Mouse (Mus musculus) kidney, adult 2 months (tissue): Measurements from ENCODE around the gene Ctsm. TPM values are rescaled to one million over a fixed set of nuclear protein-coding genes. Genes with fewer than 3 reads are reported as not detected.
"Not testable (repeated sequence)": the region's sequence is repeated elsewhere in the genome, so short reads cannot be mapped to it uniquely, and the experiment has no call there.

ENCODE experiments used
- DNase-seq: peaks from one replicate; pipeline ENCODE4 v3.0.0; 2021
- H3K27ac ChIP-seq: fragments of 200-500 bp; 2 replicates; pipeline ENCODE4 v1.5.1; 2012; ENCODE audit warnings: low read depth, low read length, control low read depth, inconsistent platforms; ENCODE audit not compliant: insufficient read depth
- H3K27me3 ChIP-seq: fragments of 200-500 bp; replicated peaks from 2 replicates; pipeline ENCODE4 v1.6.1; 2012; ENCODE audit warnings: mild to moderate bottlenecking, moderate library complexity, low read length, inconsistent platforms; ENCODE audit not compliant: control insufficient read depth, insufficient read depth
- H3K36me3 ChIP-seq: fragments of 200-500 bp; 2 replicates; pipeline ENCODE4 v1.6.1; 2012; ENCODE audit warnings: mild to moderate bottlenecking, moderate library complexity, low read length, inconsistent platforms; ENCODE audit not compliant: control insufficient read depth, insufficient read depth
- H3K4me1 ChIP-seq: fragments of 200-500 bp; 2 replicates; pipeline ENCODE4 v1.6.1; 2011; ENCODE audit warnings: low read length; ENCODE audit not compliant: control insufficient read depth, insufficient read depth
- H3K4me3 ChIP-seq: fragments of 200-500 bp; 2 replicates; pipeline ENCODE4 v1.5.1; 2011; ENCODE audit warnings: mild to moderate bottlenecking, low read depth, low read length, control low read depth; ENCODE audit not compliant: insufficient read depth
- CTCF ChIP-seq: fragments of 200-500 bp; conservative IDR thresholded peaks from 2 replicates; pipeline ENCODE4 v1.5.1; 2011; ENCODE audit warnings: low read depth, mild to moderate bottlenecking, control low read depth, low read length, moderate library complexity, mixed read lengths; ENCODE audit not compliant: insufficient read depth, insufficient read length
- POLR2A ChIP-seq: fragments of 200-500 bp; IDR thresholded peaks from one replicate; pipeline ENCODE4 v1.6.1; 2011; ENCODE audit warnings: low read depth, low read length, control low read depth
- WGBS: fragments of 180-500 bp; shearing (Covaris S2); methylation state at CpG from one replicate; pipeline ENCODE4 v1.1.7; 2018; 5-methylcytosine and 5-hydroxymethylcytosine counted together
- polyA plus RNA-seq: library from polyadenylated mRNA; depleted of rRNA; stranded (reverse); fragments of >200 nt; gene quantifications from 2 replicates; pipeline ENCODE4 v1.2.3, GENCODE M21; 2012; rRNA removed

The Ctsm gene
- not detected in 2 replicates for polyA plus RNA-seq

- peak; percentile 58 for DNase-seq
- Histone ChIP-seq H3K4me1 (no peaks in the 10 kb centered on the region), H3K27ac (no peak within 1 kb of the TSS), H3K36me3 (no peaks in the 10 kb centered on the region), H3K4me3 (no peak within 1 kb of the TSS), H3K27me3 (no peaks in the 10 kb centered on the region)
- TF ChIP-seq CTCF: no peak
- TF ChIP-seq POLR2A: no peak
- 58% methylated on average over 4 of the region's 4 CpGs for WGBS
Measured at GRCm38 (mm10) chr13:61541631-61542030, at the start of gene Ctsm. Ctsm (minus strand) TSS chr13:61541839.

- no peak within 1 kb of the TSS for H3K27ac ChIP-seq
- no peaks in the 10 kb centered on the region for H3K27me3 ChIP-seq
- H3K4me1 ChIP-seq: no peaks in the 10 kb centered on the region
- H3K4me3 ChIP-seq: no peak within 1 kb of the TSS
- no peak for TF ChIP-seq POLR2A
- TF ChIP-seq CTCF: no peak
- DNase-seq: no peak
- no peaks in the 10 kb centered on the region for H3K36me3 ChIP-seq
Measured at GRCm38 (mm10) chr13:61570027-61570426, 28.4 kb upstream of the Ctsm start, which contains the start of gene Cts3. Cts3 (minus strand) TSS chr13:61570127.

GRCm38 (mm10) chr13:61568074-61568473 lies 26.4 kb upstream of the Ctsm start, which contains the start of gene Gm49352:
Gm49352 (minus strand) TSS chr13:61568174.
- H3K4me1 ChIP-seq, H3K36me3 ChIP-seq, H3K4me3 ChIP-seq, H3K27me3 ChIP-seq, H3K27ac ChIP-seq, DNase-seq: not testable (repeated sequence)
- 40% methylated on average over 1 of the region's 1 CpGs for WGBS

Other genes with a start within 250 kb of the Ctsm start
- not detected in 2 replicates for gene Cts7, start 183.6 kb downstream of the Ctsm start, polyA plus RNA-seq
- gene Gm49352, start 26.3 kb upstream of the Ctsm start, polyA plus RNA-seq: not detected in 2 replicates
- not detected in 2 replicates for gene Cts3, start 28.3 kb upstream of the Ctsm start, polyA plus RNA-seq